Mouse (Mus musculus): ENCODE results near the gene Gm11084. TPM values are rescaled to one million over a fixed set of nuclear protein-coding genes. Genes with fewer than 3 reads are reported as not detected.

The Gm11084 gene
- total RNA-seq, 1 experiment from 2014 or later = not detected

- peak; percentile 53; the same call in 1 of the 2 replicates for ATAC-seq (replicated peaks; ENCODE audit: insufficient number of reproducible peaks, low FRiP score, low TSS enrichment, poor library complexity, severe bottlenecking)
Observed at GRCm38 (mm10) chr2:72970302-72970701, 16.2 kb downstream of the Gm11084 start.

- no peak for ATAC-seq (replicated peaks; ENCODE audit: insufficient number of reproducible peaks, low FRiP score, low TSS enrichment, poor library complexity, severe bottlenecking)
Observed at GRCm38 (mm10) chr2:72968536-72968935, 18.0 kb downstream of the Gm11084 start.

GRCm38 (mm10) chr2:72965450-72965849, 21.1 kb downstream of the Gm11084 start:
- ATAC-seq (replicated peaks; ENCODE audit: insufficient number of reproducible peaks, low FRiP score, low TSS enrichment, poor library complexity, severe bottlenecking) = 0 out of 2 replicates have a peak, but pooled peaks have one; percentile 52

- no peak for ATAC-seq (replicated peaks; ENCODE audit: insufficient number of reproducible peaks, low FRiP score, low TSS enrichment, poor library complexity, severe bottlenecking)
Observed at GRCm38 (mm10) chr2:72956415-72956814, 30.1 kb downstream of the Gm11084 start.

GRCm38 (mm10) chr2:72952979-72953378, 33.5 kb downstream of the Gm11084 start:
- no peak for ATAC-seq (replicated peaks; ENCODE audit: insufficient number of reproducible peaks, low FRiP score, low TSS enrichment, poor library complexity, severe bottlenecking)

GRCm38 (mm10) chr2:72935937-72936336, 50.6 kb downstream of the Gm11084 start:
- ATAC-seq (replicated peaks; ENCODE audit: insufficient number of reproducible peaks, low FRiP score, low TSS enrichment, poor library complexity, severe bottlenecking) = no peak

- no peak for ATAC-seq (replicated peaks; ENCODE audit: insufficient number of reproducible peaks, low FRiP score, low TSS enrichment, poor library complexity, severe bottlenecking)
Observed at GRCm38 (mm10) chr2:72932186-72932585, 54.3 kb downstream of the Gm11084 start.

- no peak for ATAC-seq (replicated peaks; ENCODE audit: insufficient number of reproducible peaks, low FRiP score, low TSS enrichment, poor library complexity, severe bottlenecking)
Observed at GRCm38 (mm10) chr2:72924981-72925380, 61.5 kb downstream of the Gm11084 start.

Other genes with a start within 250 kb of the Gm11084 start
- 204 to 233 TPM (median 229 TPM) in 3 replicates for gene Sp3, start 6.3 kb downstream of the Gm11084 start, total RNA-seq (2017)
- gene Ola1, start 232.2 kb upstream of the Gm11084 start, total RNA-seq (2017) = 50.7 to 73.3 TPM (median 66.3 TPM) in 3 replicates

Measured in monocyte, adult 5-6 weeks (primary cell).